13 mouse cellular contexts compared by ENCODE assay signal in the genomic region with DNA sequence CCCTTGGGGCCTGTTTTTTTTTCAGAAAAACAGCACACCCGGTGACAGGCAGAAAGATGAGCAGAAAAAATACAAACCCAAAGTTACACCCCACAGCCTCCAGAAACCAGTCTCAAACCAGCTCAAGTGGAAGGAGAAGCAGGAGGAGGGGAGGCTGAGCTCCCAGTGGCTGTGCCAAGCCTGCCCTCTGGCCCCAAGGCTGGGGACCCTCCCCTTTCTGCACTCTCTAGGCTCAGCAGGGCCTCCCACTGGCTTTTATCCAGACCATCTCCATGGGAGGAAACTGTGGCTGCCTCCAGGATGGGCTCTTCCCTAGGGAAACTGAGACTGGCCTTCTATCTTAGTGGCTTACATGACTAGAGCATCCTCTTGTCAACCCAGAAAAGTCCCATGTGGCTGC. TPM values are rescaled to one million over a fixed set of nuclear protein-coding genes. Genes with fewer than 3 reads are reported as not detected.
DNase-seq lines count a peak whose midpoint lies in the region; ATAC-seq lines count a peak whose summit lies in the region.
"Had no signal": no experiment of that assay in that cellular context is flagged by ENCODE, and none has a peak within 500 bp of the region (broad histone marks: within the 10 kb centered on the region; RNA-seq: fewer than 3 reads in every experiment).

No protein-coding gene starts in this region.

- no peak for ATAC-seq in midbrain, embryonic 13.5 days
- no peak for ATAC-seq in midbrain, embryonic 11.5 days (ENCODE audit: low FRiP score)
- ATAC-seq in embryonic facial prominence, embryonic 15.5 days (ENCODE audit: insufficient number of reproducible peaks, low FRiP score, low TSS enrichment, low read depth), result no peak
- no peak for ATAC-seq in liver, embryonic 13.5 days (ENCODE audit: low read depth)

- peaks cover 20% of the 10 kb centered on the region for H3K4me1 ChIP-seq in midbrain, embryonic 13.5 days (replicated peaks)
- H3K4me1 ChIP-seq in midbrain, embryonic 11.5 days (ENCODE audit: control insufficient read depth, insufficient read depth, low read length), result peaks cover 14% of the 10 kb centered on the region
- peaks cover 12% of the 10 kb centered on the region for H3K4me1 ChIP-seq in embryonic facial prominence, embryonic 15.5 days
- H3K4me1 ChIP-seq in liver, embryonic 13.5 days (replicated peaks), result peaks cover 80% of the 10 kb centered on the region

- no peak overlapping the region for H3K4me2 ChIP-seq in midbrain, embryonic 13.5 days (replicated peaks)
- H3K4me2 ChIP-seq in midbrain, embryonic 11.5 days, result no peak overlapping the region
- no peak overlapping the region for H3K4me2 ChIP-seq in embryonic facial prominence, embryonic 15.5 days (replicated peaks)
- no peak overlapping the region for H3K4me2 ChIP-seq in liver, embryonic 13.5 days

- 0 out of 2 replicates have a peak overlapping the region, but pooled peaks have one; percentile 46 for H3K27ac ChIP-seq in midbrain, embryonic 13.5 days
- H3K27ac ChIP-seq in midbrain, embryonic 11.5 days (ENCODE audit: low read depth, low read length), result no peak overlapping the region
- peak overlapping the region; percentile 56; the same call in 1 of the 2 replicates for H3K27ac ChIP-seq in embryonic facial prominence, embryonic 15.5 days (replicated peaks)
- H3K27ac ChIP-seq in liver, embryonic 13.5 days, result peak overlapping the region; percentile 35; the same call in 1 of the 2 replicates
- H3K27ac ChIP-seq: heart, adult 2 months had no signal

- no peak overlapping the region for H3K9ac ChIP-seq in midbrain, embryonic 13.5 days (replicated peaks)
- no peak overlapping the region for H3K9ac ChIP-seq in midbrain, embryonic 11.5 days (ENCODE audit: low read length)
- H3K9ac ChIP-seq in embryonic facial prominence, embryonic 15.5 days, result no peak overlapping the region
- no peak overlapping the region for H3K9ac ChIP-seq in liver, embryonic 13.5 days

- peaks cover 50% of the 10 kb centered on the region for H3K36me3 ChIP-seq in midbrain, embryonic 13.5 days
- H3K36me3 ChIP-seq in midbrain, embryonic 11.5 days (ENCODE audit: control insufficient read depth, insufficient read depth, low read length), result peaks cover 28% of the 10 kb centered on the region
- peaks cover 45% of the 10 kb centered on the region for H3K36me3 ChIP-seq in embryonic facial prominence, embryonic 15.5 days
- peaks cover 85% of the 10 kb centered on the region for H3K36me3 ChIP-seq in liver, embryonic 13.5 days

- no peaks in the 10 kb centered on the region for H3K9me3 ChIP-seq in midbrain, embryonic 13.5 days
- no peaks in the 10 kb centered on the region for H3K9me3 ChIP-seq in midbrain, embryonic 11.5 days (ENCODE audit: control insufficient read depth, low read length)
- H3K9me3 ChIP-seq in embryonic facial prominence, embryonic 15.5 days (replicated peaks), result no peaks in the 10 kb centered on the region
- H3K9me3 ChIP-seq in liver, embryonic 13.5 days (replicated peaks), result no peaks in the 10 kb centered on the region
- H3K9me3 ChIP-seq: G1E had no signal

- 46% methylated on average over 1 of the region's 1 CpGs for WGBS in midbrain, embryonic 13.5 days
- 83% methylated on average over 1 of the region's 1 CpGs for WGBS in midbrain, embryonic 11.5 days
- WGBS in embryonic facial prominence, embryonic 15.5 days, result 43% methylated on average over 1 of the region's 1 CpGs
- WGBS in liver, embryonic 13.5 days (ENCODE audit: insufficient replicate concordance), result 79% methylated on average over 1 of the region's 1 CpGs

- no peak overlapping the region for H3K4me3 ChIP-seq in midbrain, embryonic 13.5 days (replicated peaks)
- no peak overlapping the region for H3K4me3 ChIP-seq in midbrain, embryonic 11.5 days (ENCODE audit: low read depth, low read length)
- H3K4me3 ChIP-seq in embryonic facial prominence, embryonic 15.5 days (replicated peaks), result no peak overlapping the region
- no peak overlapping the region for H3K4me3 ChIP-seq in liver, embryonic 13.5 days (replicated peaks)
- H3K4me3 ChIP-seq: heart, adult 2 months had no signal

- peak; percentile 52 for DNase-seq in kidney, postnatal 10 days
- no peak for DNase-seq in kidney, adult 11 months
- DNase-seq in midbrain, embryonic 11.5 days (ENCODE audit: low spot score, missing footprints), result no peak
- DNase-seq in liver, embryonic 13.5 days, result no peak
- no peak for DNase-seq in embryo, embryonic 9.5 days (ENCODE audit: extremely low spot score)
- DNase-seq: gastrocnemius, postnatal 14 days; heart, adult 2 months; kidney, adult 8-10 months; kidney, postnatal 36 days; thymus, postnatal 25 days had no signal

- H3K27me3 ChIP-seq in midbrain, embryonic 13.5 days, result no peaks in the 10 kb centered on the region
- no peaks in the 10 kb centered on the region for H3K27me3 ChIP-seq in midbrain, embryonic 11.5 days (ENCODE audit: control insufficient read depth, insufficient read depth, low read length)
- H3K27me3 ChIP-seq in embryonic facial prominence, embryonic 15.5 days, result no peaks in the 10 kb centered on the region
- no peaks in the 10 kb centered on the region for H3K27me3 ChIP-seq in liver, embryonic 13.5 days

RNA-seq across cellular contexts. Expression of a gene that starts 34.2 kb away (rescaled TPM):
- 21.0 and 26.1 TPM in 2 replicates for polyA plus RNA-seq in midbrain, embryonic 13.5 days (2015; fragmentation: Nextera tagmentation; extraction: Ambion mirVana)
- polyA plus RNA-seq in midbrain, embryonic 11.5 days (2014; fragmentation: Nextera tagmentation; extraction: Ambion mirVana), result 8.9 and 11.1 TPM in 2 replicates
- polyA plus RNA-seq in embryonic facial prominence, embryonic 15.5 days (2015; fragmentation: Nextera tagmentation; extraction: Ambion mirVana), result 9.8 and 10.7 TPM in 2 replicates
- 456 and 511 TPM in 2 replicates for polyA plus RNA-seq in liver, embryonic 13.5 days (2015; fragmentation: Nextera tagmentation; extraction: Ambion mirVana)

RNA-seq across cellular contexts. Expression of a gene that starts 40.9 kb away (rescaled TPM):
- 53.5 and 56.3 TPM in 2 replicates for polyA plus RNA-seq in midbrain, embryonic 13.5 days (2015; fragmentation: Nextera tagmentation; extraction: Ambion mirVana)
- 100 and 105 TPM in 2 replicates for polyA plus RNA-seq in midbrain, embryonic 11.5 days (2014; fragmentation: Nextera tagmentation; extraction: Ambion mirVana)
- 8.5 and 9.1 TPM in 2 replicates for polyA plus RNA-seq in embryonic facial prominence, embryonic 15.5 days (2015; fragmentation: Nextera tagmentation; extraction: Ambion mirVana)
- polyA plus RNA-seq in liver, embryonic 13.5 days (2015; fragmentation: Nextera tagmentation; extraction: Ambion mirVana), result 1.6 and 1.8 TPM in 2 replicates
- polyA plus RNA-seq: G1E had no signal

RNA-seq across cellular contexts. Expression of a gene that starts 58.4 kb away (rescaled TPM):
- 6.3 and 6.7 TPM in 2 replicates for polyA plus RNA-seq in midbrain, embryonic 13.5 days (2015; fragmentation: Nextera tagmentation; extraction: Ambion mirVana)
- polyA plus RNA-seq in midbrain, embryonic 11.5 days (2014; fragmentation: Nextera tagmentation; extraction: Ambion mirVana), result 3.5 and 4.5 TPM in 2 replicates
- 0.29 and 0.87 TPM in 2 replicates for polyA plus RNA-seq in embryonic facial prominence, embryonic 15.5 days (2015; fragmentation: Nextera tagmentation; extraction: Ambion mirVana)
- polyA plus RNA-seq in liver, embryonic 13.5 days (2015; fragmentation: Nextera tagmentation; extraction: Ambion mirVana), result 0.03 and 0.06 TPM in 2 replicates
- polyA plus RNA-seq: G1E had no signal

Comparison
In these comparisons a context has a peak if more than half of its experiments do, and no peak if none do; other contexts are left out.
1. RNA of a gene that starts 34.2 kb away (polyA plus RNA-seq): 456 to 511 TPM in liver, embryonic 13.5 days; 21.0 to 26.1 TPM in midbrain, embryonic 13.5 days, 8.9 to 11.1 TPM in midbrain, embryonic 11.5 days and 9.8 to 10.7 TPM in embryonic facial prominence, embryonic 15.5 days; every median in the first group is over 10 times any median in the second.